Mouse (Mus musculus): ENCODE results near the gene Zfp710. TPM values are rescaled to one million over a fixed set of nuclear protein-coding genes. Genes with fewer than 3 reads are reported as not detected.
"Not testable (repeated sequence)": the region's sequence is repeated elsewhere in the genome, so short reads cannot be mapped to it uniquely, and the experiment has no call there.

Gene Zfp710
- polyA plus RNA-seq, 1 experiment: 5.3 TPM

- Histone ChIP-seq H3K27me3 (ENCODE audit: control insufficient read depth, insufficient read depth, insufficient read length) (no peaks in the 10 kb centered on the region), H3K79me2 (ENCODE audit: control insufficient read depth, insufficient read depth) (no peaks in the 10 kb centered on the region), H3ac (ENCODE audit: control insufficient read depth, insufficient read length, low read depth) (no peak overlapping the region), H3K36me3 (ENCODE audit: control insufficient read depth, insufficient read depth) (no peaks in the 10 kb centered on the region), H3K79me3 (ENCODE audit: low read depth) (peaks cover 1% of the 10 kb centered on the region), H3K4me3 (ENCODE audit: insufficient read depth, poor library complexity, severe bottlenecking) (no peak overlapping the region)
- TF ChIP-seq CTCF (IDR thresholded peaks at IDR 0.05; ENCODE audit: control insufficient read depth, insufficient read depth, insufficient read length) (no peak), USF1 (IDR thresholded peaks at IDR 0.05; ENCODE audit: low read depth) (no peak), CEBPB (IDR thresholded peaks at IDR 0.05; ENCODE audit: low read depth) (no peak), FOSL1 (IDR thresholded peaks at IDR 0.05; ENCODE audit: insufficient read depth, low read length, poor library complexity, severe bottlenecking) (no peak), MAX (IDR thresholded peaks at IDR 0.05) (no peak), MYOD1 (IDR thresholded peaks at IDR 0.05; ENCODE audit: control insufficient read depth, insufficient read length, low read depth) (no peak), MYOG (IDR thresholded peaks at IDR 0.05; ENCODE audit: control insufficient read depth, extremely low read depth, insufficient read length) (no peak)
Observed at GRCm38 (mm10) chr7:80047041-80047440, 22.4 kb downstream of the Zfp710 start.

GRCm38 (mm10) chr7:80049746-80050145 is 25.1 kb downstream of the Zfp710 start:
- Histone ChIP-seq H3K79me2 (ENCODE audit: control insufficient read depth, insufficient read depth) (no peaks in the 10 kb centered on the region), H3ac (ENCODE audit: control insufficient read depth, insufficient read length, low read depth) (no peak overlapping the region), H3K27me3 (ENCODE audit: control insufficient read depth, insufficient read depth, insufficient read length) (no peaks in the 10 kb centered on the region), H3K4me3 (ENCODE audit: insufficient read depth, poor library complexity, severe bottlenecking) (no peak overlapping the region), H3K79me3 (ENCODE audit: low read depth) (peaks cover 3% of the 10 kb centered on the region), H3K36me3 (ENCODE audit: control insufficient read depth, insufficient read depth) (no peaks in the 10 kb centered on the region)
- TF ChIP-seq FOSL1 (IDR thresholded peaks at IDR 0.05; ENCODE audit: insufficient read depth, low read length, poor library complexity, severe bottlenecking) (no peak), MYOG (IDR thresholded peaks at IDR 0.05; ENCODE audit: control insufficient read depth, extremely low read depth, insufficient read length) (no peak), MYOD1 (IDR thresholded peaks at IDR 0.05; ENCODE audit: control insufficient read depth, insufficient read length, low read depth) (no peak), CTCF (IDR thresholded peaks at IDR 0.05; ENCODE audit: control insufficient read depth, insufficient read depth, insufficient read length) (no peak), MAX (IDR thresholded peaks at IDR 0.05) (no peak), USF1 (IDR thresholded peaks at IDR 0.05; ENCODE audit: low read depth) (no peak), CEBPB (IDR thresholded peaks at IDR 0.05; ENCODE audit: low read depth) (no peak)

- not testable (repeated sequence) for H3K79me2 ChIP-seq (ENCODE audit: control insufficient read depth, insufficient read depth); H3K4me3 ChIP-seq (ENCODE audit: insufficient read depth, poor library complexity, severe bottlenecking)
Observed at GRCm38 (mm10) chr7:80050382-80050781, 25.8 kb downstream of the Zfp710 start.

GRCm38 (mm10) chr7:80051835-80052234 is 27.2 kb downstream of the Zfp710 start:
- no peak overlapping the region for H3ac ChIP-seq (ENCODE audit: control insufficient read depth, insufficient read length, low read depth)
- TF ChIP-seq MYOG (IDR thresholded peaks at IDR 0.05; ENCODE audit: control insufficient read depth, extremely low read depth, insufficient read length) (no peak), CEBPB (IDR thresholded peaks at IDR 0.05; ENCODE audit: low read depth) (no peak), CTCF (IDR thresholded peaks at IDR 0.05; ENCODE audit: control insufficient read depth, insufficient read depth, insufficient read length) (no peak), MYOD1 (IDR thresholded peaks at IDR 0.05; ENCODE audit: control insufficient read depth, insufficient read length, low read depth) (no peak), USF1 (IDR thresholded peaks at IDR 0.05; ENCODE audit: low read depth) (no peak), MAX (IDR thresholded peaks at IDR 0.05) (no peak), FOSL1 (IDR thresholded peaks at IDR 0.05; ENCODE audit: insufficient read depth, low read length, poor library complexity, severe bottlenecking) (no peak)

More at GRCm38 (mm10) chr7:80050382-80050781, 25.8 kb downstream of the Zfp710 start:
- not testable (repeated sequence) for H3K79me3 ChIP-seq (ENCODE audit: low read depth); H3ac ChIP-seq (ENCODE audit: control insufficient read depth, insufficient read length, low read depth); H3K27me3 ChIP-seq (ENCODE audit: control insufficient read depth, insufficient read depth, insufficient read length); H3K36me3 ChIP-seq (ENCODE audit: control insufficient read depth, insufficient read depth)

GRCm38 (mm10) chr7:80052261-80052660 is 27.6 kb downstream of the Zfp710 start:
- H3K4me3 ChIP-seq (ENCODE audit: insufficient read depth, poor library complexity, severe bottlenecking): no peak overlapping the region
- no peaks in the 10 kb centered on the region for H3K27me3 ChIP-seq (ENCODE audit: control insufficient read depth, insufficient read depth, insufficient read length)
- TF ChIP-seq FOSL1 (IDR thresholded peaks at IDR 0.05; ENCODE audit: insufficient read depth, low read length, poor library complexity, severe bottlenecking): no peak
- TF ChIP-seq CEBPB (IDR thresholded peaks at IDR 0.05; ENCODE audit: low read depth): no peak
- no peak for TF ChIP-seq MYOD1 (IDR thresholded peaks at IDR 0.05; ENCODE audit: control insufficient read depth, insufficient read length, low read depth)
- TF ChIP-seq CTCF (IDR thresholded peaks at IDR 0.05; ENCODE audit: control insufficient read depth, insufficient read depth, insufficient read length): no peak
- TF ChIP-seq USF1 (IDR thresholded peaks at IDR 0.05; ENCODE audit: low read depth): no peak
- no peak for TF ChIP-seq MAX (IDR thresholded peaks at IDR 0.05)
- TF ChIP-seq MYOG (IDR thresholded peaks at IDR 0.05; ENCODE audit: control insufficient read depth, extremely low read depth, insufficient read length): no peak
- peaks cover 5% of the 10 kb centered on the region for H3K79me3 ChIP-seq (ENCODE audit: low read depth)
- H3K79me2 ChIP-seq (ENCODE audit: control insufficient read depth, insufficient read depth): no peaks in the 10 kb centered on the region
- no peak overlapping the region for H3ac ChIP-seq (ENCODE audit: control insufficient read depth, insufficient read length, low read depth)
- H3K36me3 ChIP-seq (ENCODE audit: control insufficient read depth, insufficient read depth): no peaks in the 10 kb centered on the region

More at GRCm38 (mm10) chr7:80051835-80052234, 27.2 kb downstream of the Zfp710 start:
- H3K4me3 ChIP-seq (ENCODE audit: insufficient read depth, poor library complexity, severe bottlenecking): no peak overlapping the region
- H3K27me3 ChIP-seq (ENCODE audit: control insufficient read depth, insufficient read depth, insufficient read length): no peaks in the 10 kb centered on the region
- no peaks in the 10 kb centered on the region for H3K36me3 ChIP-seq (ENCODE audit: control insufficient read depth, insufficient read depth)
- H3K79me2 ChIP-seq (ENCODE audit: control insufficient read depth, insufficient read depth): no peaks in the 10 kb centered on the region
- peaks cover 5% of the 10 kb centered on the region for H3K79me3 ChIP-seq (ENCODE audit: low read depth)

- Histone ChIP-seq H3K79me3 (ENCODE audit: low read depth) (peaks cover 5% of the 10 kb centered on the region), H3K36me3 (ENCODE audit: control insufficient read depth, insufficient read depth) (no peaks in the 10 kb centered on the region), H3K4me3 (ENCODE audit: insufficient read depth, poor library complexity, severe bottlenecking) (no peak overlapping the region), H3ac (ENCODE audit: control insufficient read depth, insufficient read length, low read depth) (no peak overlapping the region), H3K27me3 (ENCODE audit: control insufficient read depth, insufficient read depth, insufficient read length) (no peaks in the 10 kb centered on the region), H3K79me2 (ENCODE audit: control insufficient read depth, insufficient read depth) (peaks cover 6% of the 10 kb centered on the region)
- no peak for TF ChIP-seq CEBPB (IDR thresholded peaks at IDR 0.05; ENCODE audit: low read depth)
- no peak for TF ChIP-seq FOSL1 (IDR thresholded peaks at IDR 0.05; ENCODE audit: insufficient read depth, low read length, poor library complexity, severe bottlenecking)
- TF ChIP-seq MYOG (IDR thresholded peaks at IDR 0.05; ENCODE audit: control insufficient read depth, extremely low read depth, insufficient read length): no peak
Observed at GRCm38 (mm10) chr7:80053147-80053546, 28.5 kb downstream of the Zfp710 start.
